Mouse (Mus musculus) MEL (cell line): Measurements from ENCODE around the gene Fbf1. TPM values are rescaled to one million over a fixed set of nuclear protein-coding genes. Genes with fewer than 3 reads are reported as not detected.
A peak's percentile ranks its signal among the peaks of the same experiment; 100 is the strongest.

ENCODE experiments used
- DNase-seq: peaks from one replicate; pipeline ENCODE4 v3.0.0; 2011; ENCODE audit warnings: low read depth, low spot score
- H3K27ac ChIP-seq: 2 replicates; pipeline ENCODE4 v1.5.1; 2012; ENCODE audit warnings: low read depth, mild to moderate bottlenecking, control low read depth, low read length, moderate library complexity; ENCODE audit not compliant: control insufficient read depth
- H3K27me3 ChIP-seq, 2 experiments: fragments of 150-350 bp in 1 of 2; sonication (generic) in 1 of 2; 2 replicates each; pipeline ENCODE4 v1.6.1; 2012; ENCODE audit warnings: low read length in 2 of 2, mild to moderate bottlenecking in 2 of 2, improper control_type of control experiment in 1 of 2, moderate library complexity in 1 of 2; ENCODE audit not compliant: insufficient read depth in 2 of 2, control insufficient read depth in 1 of 2
- H3K36me3 ChIP-seq, 2 experiments: 2 replicates each; pipeline ENCODE4 v1.6.1; 2012 to 2014; ENCODE audit warnings: low read length in 2 of 2, improper control_type of control experiment in 1 of 2, inconsistent platforms in 1 of 2, mild to moderate bottlenecking in 1 of 2; ENCODE audit not compliant: insufficient read depth in 2 of 2, control insufficient read depth in 1 of 2
- H3K4me1 ChIP-seq, 2 experiments: fragments of 150-350 bp in 1 of 2; sonication (generic) in 1 of 2; 2 replicates each; pipeline ENCODE4 v1.6.1; 2012; ENCODE audit warnings: low read length in 2 of 2, improper control_type of control experiment in 1 of 2, mild to moderate bottlenecking in 1 of 2; ENCODE audit not compliant: insufficient read depth in 2 of 2, control insufficient read depth in 1 of 2
- H3K4me3 ChIP-seq, 2 experiments: fragments of 150-350 bp in 1 of 2; sonication (generic) in 1 of 2; 2 replicates each; pipeline ENCODE4 v1.5.1; 2012; ENCODE audit warnings: low read depth in 2 of 2, low read length in 2 of 2, mild to moderate bottlenecking in 2 of 2, moderate library complexity in 2 of 2, control low read depth in 1 of 2, improper control_type of control experiment in 1 of 2; ENCODE audit not compliant: control insufficient read depth in 1 of 2, insufficient read depth in 1 of 2
- H3K79me2 ChIP-seq: 2 replicates; pipeline ENCODE4 v1.6.1; 2012; ENCODE audit warnings: mild to moderate bottlenecking, low read length, moderate library complexity; ENCODE audit not compliant: control insufficient read depth, poor library complexity, insufficient read depth
- H3K9ac ChIP-seq: 2 replicates; pipeline ENCODE4 v1.6.1; 2012; ENCODE audit warnings: low read depth, mild to moderate bottlenecking, control low read depth, low read length, moderate library complexity; ENCODE audit not compliant: control insufficient read depth, poor library complexity, severe bottlenecking
- H3K9me3 ChIP-seq: fragments of 150-350 bp; sonication (generic); replicated peaks from 2 replicates; pipeline ENCODE4 v1.6.1; 2012; ENCODE audit warnings: mild to moderate bottlenecking, low read length, improper control_type of control experiment, moderate library complexity; ENCODE audit not compliant: insufficient read depth
- BHLHE40 ChIP-seq: IDR thresholded peaks from 2 replicates; pipeline ENCODE4 v1.6.1; 2012; ENCODE audit warnings: low read depth, mild to moderate bottlenecking, inconsistent platforms, low read length, improper control_type of control experiment, borderline replicate concordance
- CHD2 ChIP-seq: IDR thresholded peaks from 2 replicates; pipeline ENCODE4 v1.6.1; 2011; ENCODE audit warnings: low read length, improper control_type of control experiment
- CTCF ChIP-seq, 3 experiments: IDR thresholded peaks in 2 of 3; conservative IDR thresholded peaks in 1 of 3; 2 replicates each; pipeline ENCODE4 v1.5.1; 2011 to 2012; ENCODE audit warnings: low read length in 3 of 3, low read depth in 2 of 3, mild to moderate bottlenecking in 2 of 3, improper control_type of control experiment in 1 of 3, inconsistent platforms in 1 of 3, mixed read lengths in 1 of 3, moderate library complexity in 1 of 3; ENCODE audit not compliant: control insufficient read depth in 1 of 3, insufficient read depth in 1 of 3, poor library complexity in 1 of 3, severe bottlenecking in 1 of 3
- E2F4 ChIP-seq: IDR thresholded peaks from 2 replicates; pipeline ENCODE4 v1.6.1; 2011; ENCODE audit warnings: low read depth, low read length, improper control_type of control experiment, borderline replicate concordance
- ELF1 ChIP-seq: IDR thresholded peaks from 2 replicates; pipeline ENCODE4 v1.6.1; 2014; ENCODE audit warnings: low read depth, mild to moderate bottlenecking, inconsistent platforms, low read length, improper control_type of control experiment, moderate library complexity
- GATA1 ChIP-seq: IDR thresholded peaks from 2 replicates; pipeline ENCODE4 v1.6.1; 2011; ENCODE audit warnings: low read depth, low read length, improper control_type of control experiment
- KAT2A ChIP-seq: conservative IDR thresholded peaks from 2 replicates; pipeline ENCODE4 v1.6.1; 2012; ENCODE audit warnings: low read depth, low read length, improper control_type of control experiment, inconsistent platforms
- MAX ChIP-seq: IDR thresholded peaks from 2 replicates; pipeline ENCODE4 v1.6.1; 2011; ENCODE audit warnings: low read length, improper control_type of control experiment
- MYB ChIP-seq: IDR thresholded peaks from 2 replicates; pipeline ENCODE4 v1.6.1; 2011; ENCODE audit warnings: mild to moderate bottlenecking, low read depth, low read length, improper control_type of control experiment
- POLR2A ChIP-seq, 2 experiments: IDR thresholded peaks; 2 replicates each; pipeline ENCODE4 v1.6.1; 2011 to 2012; ENCODE audit warnings: low read length in 2 of 2, mild to moderate bottlenecking in 2 of 2, control low read depth in 1 of 2, improper control_type of control experiment in 1 of 2, low read depth in 1 of 2, moderate library complexity in 1 of 2; ENCODE audit not compliant: control insufficient read depth in 1 of 2, insufficient read depth in 1 of 2, poor library complexity in 1 of 2
- TCF12 ChIP-seq: IDR thresholded peaks from 2 replicates; pipeline ENCODE4 v1.6.1; 2014; ENCODE audit warnings: low read depth, mild to moderate bottlenecking, inconsistent platforms, low read length, improper control_type of control experiment, moderate library complexity
- UBTF ChIP-seq: IDR thresholded peaks from 2 replicates; pipeline ENCODE4 v1.6.1; 2012; ENCODE audit warnings: low read depth, mild to moderate bottlenecking, inconsistent platforms, low read length, improper control_type of control experiment, moderate library complexity, borderline replicate concordance; ENCODE audit not compliant: insufficient read depth
- USF1 ChIP-seq: IDR thresholded peaks from 2 replicates; pipeline ENCODE4 v1.6.1; 2014; ENCODE audit warnings: low read depth, mild to moderate bottlenecking, inconsistent platforms, low read length, improper control_type of control experiment, moderate library complexity
- USF2 ChIP-seq, 2 experiments: IDR thresholded peaks; 2 replicates each; pipeline ENCODE4 v1.6.1; 2011 to 2012; ENCODE audit warnings: improper control_type of control experiment in 2 of 2, low read length in 2 of 2, borderline replicate concordance in 1 of 2, inconsistent platforms in 1 of 2, low read depth in 1 of 2, mild to moderate bottlenecking in 1 of 2; ENCODE audit not compliant: insufficient read depth in 1 of 2
- ZKSCAN1 ChIP-seq: IDR thresholded peaks from 2 replicates; pipeline ENCODE4 v1.6.1; 2012; ENCODE audit warnings: low read depth, mild to moderate bottlenecking, inconsistent platforms, low read length, improper control_type of control experiment, moderate library complexity
- ZNF384 ChIP-seq: IDR thresholded peaks from 2 replicates; pipeline ENCODE4 v1.6.1; 2012; ENCODE audit warnings: low read depth, mild to moderate bottlenecking, inconsistent platforms, low read length, improper control_type of control experiment
- polyA plus RNA-seq, 2 experiments: library from polyadenylated mRNA; stranded (reverse) in 1 of 2; unstranded in 1 of 2; fragments of >175 nt in 1 of 2; fragments of >200 nt in 1 of 2; gene quantifications; 2 replicates each; pipeline versions ENCODE4 v1.2.1 to v1.2.4; 2012; ENCODE audit warnings: low replicate concordance in 2 of 2, low read depth in 1 of 2; ENCODE audit not compliant: insufficient read length in 2 of 2, insufficient read depth in 1 of 2, missing spikeins in 1 of 2
- total RNA-seq: library from RNA; depleted of rRNA; stranded (reverse); fragments of 300-350 nt; gene quantifications from 2 replicates; pipeline ENCODE4 v1.2.3, GENCODE M21; 2012

Fbf1 gene
- total and polyA plus RNA-seq, 3 experiments: 29.2 to 32.5 TPM; not detected in 1

GRCm38 (mm10) chr11:116103572-116103971, 64.4 kb downstream of the Fbf1 start:
- peaks cover 11 to 29% of the 10 kb centered on the region in 2 experiments for H3K4me1 ChIP-seq
- peaks cover 0 to 24% of the 10 kb centered on the region in 2 experiments; a peak in 2 of 4 replicates for H3K36me3 ChIP-seq
- H3K4me3 ChIP-seq: no peak overlapping the region
- no peak overlapping the region for H3K9ac ChIP-seq
- no peak overlapping the region for H3K27ac ChIP-seq
- no peaks in the 10 kb centered on the region for H3K9me3 ChIP-seq
- TF ChIP-seq KAT2A: no peak
- no peak for TF ChIP-seq POLR2A (IDR thresholded peaks at IDR 0.05; ENCODE audit: control insufficient read depth in 1 of 2, insufficient read depth in 1 of 2, low read depth in 1 of 2, low read length in 2 of 2, poor library complexity in 1 of 2)
- TF ChIP-seq UBTF: no peak
- TF ChIP-seq MAX: no peak
- H3K79me2 ChIP-seq: no peaks in the 10 kb centered on the region
- no peak for DNase-seq
- H3K27me3 ChIP-seq: no peaks in the 10 kb centered on the region

GRCm38 (mm10) chr11:116102472-116102871, 65.5 kb downstream of the Fbf1 start:
- H3K4me3 ChIP-seq: no peak overlapping the region
- no peak for DNase-seq
- H3K4me1 ChIP-seq: peaks cover 11 to 29% of the 10 kb centered on the region in 2 experiments
- no peak overlapping the region for H3K9ac ChIP-seq
- no peaks in the 10 kb centered on the region for H3K27me3 ChIP-seq
- TF ChIP-seq ZKSCAN1: no peak
- no peak for TF ChIP-seq UBTF
- TF ChIP-seq ZNF384: peak; percentile 85
- no peak for TF ChIP-seq TCF12
- TF ChIP-seq E2F4: no peak
- TF ChIP-seq, all 39 proteins: peak for 1
- no peaks in the 10 kb centered on the region for H3K79me2 ChIP-seq
- H3K36me3 ChIP-seq: peaks cover 0 to 24% of the 10 kb centered on the region in 2 experiments; a peak in 2 of 4 replicates
- H3K27ac ChIP-seq: no peak overlapping the region
- no peaks in the 10 kb centered on the region for H3K9me3 ChIP-seq

DNA sequence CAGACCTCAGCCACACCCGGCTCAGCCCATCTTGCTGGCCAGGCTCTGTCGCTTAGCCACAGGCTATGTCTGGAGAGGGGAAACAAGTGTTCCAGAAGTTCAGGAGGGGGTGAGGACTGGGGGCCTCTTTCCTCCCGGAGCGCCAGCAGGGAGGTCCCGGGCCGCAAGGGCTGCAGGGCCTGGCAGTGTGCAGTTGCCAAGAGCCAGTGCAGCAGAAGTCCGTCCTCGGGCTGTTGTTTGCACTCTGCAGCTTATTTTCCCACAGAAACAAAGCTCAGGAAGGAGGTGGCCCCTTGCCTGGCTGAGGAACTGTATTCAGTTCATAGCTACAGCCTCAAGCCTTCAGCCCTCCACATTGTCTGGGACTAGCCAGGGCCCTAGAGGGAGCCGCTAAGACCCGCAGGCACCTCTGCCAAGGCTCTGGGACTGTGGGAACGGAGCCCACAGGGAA, 66.0 kb downstream of the Fbf1 start:
- no peak overlapping the region for H3K4me3 ChIP-seq
- H3K9ac ChIP-seq: no peak overlapping the region
- H3K27ac ChIP-seq: no peak overlapping the region
- no peak for DNase-seq
- H3K4me1 ChIP-seq: peaks cover 11 to 29% of the 10 kb centered on the region in 2 experiments
- H3K79me2 ChIP-seq: no peaks in the 10 kb centered on the region
- no peaks in the 10 kb centered on the region for H3K27me3 ChIP-seq
- TF ChIP-seq GATA1 (no peak), BHLHE40 (no peak), USF1 (no peak), MYB (no peak), CTCF (IDR thresholded peaks at IDR 0.05 in 2 of 3, conservative IDR thresholded peaks at IDR 0.05 in 1 of 3; ENCODE audit: control insufficient read depth in 1 of 3, insufficient read depth in 1 of 3, low read depth in 2 of 3, low read length in 3 of 3, poor library complexity in 1 of 3, severe bottlenecking in 1 of 3) (0 out of 6 replicates have a peak, but pooled peaks of 1 of the 3 experiments have one; percentile 2), USF2 (IDR thresholded peaks at IDR 0.05; ENCODE audit: borderline replicate concordance in 1 of 2, insufficient read depth in 1 of 2, low read depth in 1 of 2, low read length in 2 of 2) (no peak), CHD2 (no peak), ELF1 (no peak)
- peaks cover 0 to 24% of the 10 kb centered on the region in 2 experiments; a peak in 2 of 4 replicates for H3K36me3 ChIP-seq
- H3K9me3 ChIP-seq: no peaks in the 10 kb centered on the region
